Mouse (Mus musculus) MEL (cell line): ENCODE measurements around the gene Sorbs1.

Experiments
- BHLHE40 ChIP-seq: IDR thresholded peaks from 2 replicates; pipeline ENCODE4 v1.6.1; 2012; ENCODE audit warnings: low read depth, mild to moderate bottlenecking, inconsistent platforms, low read length, improper control_type of control experiment, borderline replicate concordance
- CHD1 ChIP-seq: IDR thresholded peaks from 2 replicates; pipeline ENCODE4 v1.6.1; 2012; ENCODE audit warnings: low read depth, mild to moderate bottlenecking, inconsistent platforms, low read length, improper control_type of control experiment
- EP300 ChIP-seq, 2 experiments: IDR thresholded peaks; 2 replicates each; pipeline ENCODE4 v1.6.1; 2011; ENCODE audit warnings: improper control_type of control experiment in 2 of 2, low read length in 2 of 2, low read depth in 1 of 2, mild to moderate bottlenecking in 1 of 2
- MXI1 ChIP-seq: IDR thresholded peaks from 2 replicates; pipeline ENCODE4 v1.6.1; 2011; ENCODE audit warnings: mild to moderate bottlenecking, low read depth, low read length, improper control_type of control experiment
- MYB ChIP-seq: IDR thresholded peaks from 2 replicates; pipeline ENCODE4 v1.6.1; 2011; ENCODE audit warnings: mild to moderate bottlenecking, low read depth, low read length, improper control_type of control experiment
- MYC ChIP-seq: IDR thresholded peaks from 2 replicates; pipeline ENCODE4 v1.6.1; 2011; ENCODE audit warnings: low read depth, mild to moderate bottlenecking, low read length, improper control_type of control experiment, moderate library complexity
- ZC3H11A ChIP-seq: IDR thresholded peaks from 2 replicates; pipeline ENCODE4 v1.6.1; 2012; ENCODE audit warnings: low read depth, mild to moderate bottlenecking, inconsistent platforms, low read length, improper control_type of control experiment
- ZNF384 ChIP-seq: IDR thresholded peaks from 2 replicates; pipeline ENCODE4 v1.6.1; 2012; ENCODE audit warnings: low read depth, mild to moderate bottlenecking, inconsistent platforms, low read length, improper control_type of control experiment

DNA sequence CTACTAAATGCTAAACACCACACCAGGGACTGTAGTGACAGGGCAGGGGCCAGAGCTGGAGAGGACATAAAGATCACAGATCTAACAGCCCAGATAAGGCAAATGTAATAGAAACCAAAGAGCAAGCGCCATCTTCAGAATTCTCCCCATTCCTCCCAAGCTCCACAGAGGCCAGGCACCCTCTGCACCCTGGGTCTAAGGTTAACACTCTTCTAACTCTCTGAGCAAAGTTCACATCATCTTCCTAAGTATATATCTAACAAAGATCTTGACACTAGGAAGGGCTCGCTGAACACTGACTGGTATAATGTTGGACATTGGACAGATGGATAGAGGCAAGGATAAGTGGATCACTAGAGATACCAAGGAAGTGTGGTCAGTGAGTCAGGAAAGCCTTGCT lies 22.1 kb downstream of the Sorbs1 start:
- TF ChIP-seq MXI1 (no peak), MYB (no peak), ZNF384 (no peak), ZC3H11A (no peak), EP300 (IDR thresholded peaks at IDR 0.05; ENCODE audit: low read depth in 1 of 2, low read length in 2 of 2) (no peak), CHD1 (no peak), BHLHE40 (no peak), MYC (no peak)
